Mouse (Mus musculus): Measurements from ENCODE around the gene Shc1. TPM values are rescaled to one million over a fixed set of nuclear protein-coding genes. Genes with fewer than 3 reads are reported as not detected.

The Shc1 gene
- total and polyA plus RNA-seq, 3 experiments: 40.9 to 124 (median 118) TPM

DNA sequence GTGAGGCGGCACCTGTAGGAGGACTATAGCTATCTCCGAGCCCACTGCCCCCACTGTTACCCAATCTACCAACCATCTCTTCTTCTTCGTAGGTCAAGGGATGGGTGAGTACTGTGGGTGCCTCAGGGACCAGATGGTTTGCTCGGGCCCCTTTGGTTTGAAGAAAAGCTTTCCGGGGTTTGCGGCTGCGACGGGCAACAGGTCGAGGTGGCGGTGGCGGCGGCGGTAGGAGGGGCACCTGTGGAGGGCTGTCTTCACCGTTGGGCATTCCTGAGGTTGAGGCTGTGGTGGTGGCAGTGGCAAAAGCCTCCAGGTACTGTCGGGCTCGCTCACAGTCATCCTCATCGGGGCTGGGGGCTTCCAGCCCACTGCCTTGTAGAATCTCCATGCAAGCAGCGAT is 37.5 kb upstream of the Shc1 start:
- peaks cover 65% of the 10 kb centered on the region for H3K4me1 ChIP-seq (ENCODE audit: insufficient read depth, low read depth, low read length)
- H3K9me3 ChIP-seq (replicated peaks): no peaks in the 10 kb centered on the region
- H3K4me3 ChIP-seq (ENCODE audit: low read depth, low read length): no peak overlapping the region
- DNase-seq (ENCODE audit: low spot score) (no peak), ATAC-seq (ENCODE audit: extremely low read depth, insufficient number of reproducible peaks, low FRiP score, poor library complexity, severe bottlenecking) (no peak)
- no peak for TF ChIP-seq POLR2AphosphoS5 (IDR thresholded peaks at IDR 0.05; ENCODE audit: insufficient replicate concordance, low read depth, low read length)
- TF ChIP-seq TAL1 (conservative IDR thresholded peaks at IDR 0.05; ENCODE audit: low read depth, low read length): no peak
- no peak for TF ChIP-seq GATA2 (IDR thresholded peaks at IDR 0.05; ENCODE audit: borderline replicate concordance, low read depth, low read length)
- TF ChIP-seq GATA1 (IDR thresholded peaks at IDR 0.05; ENCODE audit: borderline replicate concordance, low read length): no peak
- no peak for TF ChIP-seq CTCF (IDR thresholded peaks at IDR 0.05; ENCODE audit: low read depth, low read length)
- peaks cover 97% of the 10 kb centered on the region for H3K36me3 ChIP-seq (replicated peaks)
- H3K27me3 ChIP-seq (ENCODE audit: insufficient read depth, low read length): no peaks in the 10 kb centered on the region

- peaks cover 100% of the 10 kb centered on the region for H3K36me3 ChIP-seq (replicated peaks)
- ATAC-seq (ENCODE audit: extremely low read depth, insufficient number of reproducible peaks, low FRiP score, poor library complexity, severe bottlenecking) (no peak), DNase-seq (ENCODE audit: low spot score) (no peak)
- H3K9me3 ChIP-seq (replicated peaks): no peaks in the 10 kb centered on the region
- TF ChIP-seq POLR2AphosphoS5 (IDR thresholded peaks at IDR 0.05; ENCODE audit: insufficient replicate concordance, low read depth, low read length) (no peak), CTCF (IDR thresholded peaks at IDR 0.05; ENCODE audit: low read depth, low read length) (no peak), GATA2 (IDR thresholded peaks at IDR 0.05; ENCODE audit: borderline replicate concordance, low read depth, low read length) (no peak), GATA1 (IDR thresholded peaks at IDR 0.05; ENCODE audit: borderline replicate concordance, low read length) (no peak), TAL1 (conservative IDR thresholded peaks at IDR 0.05; ENCODE audit: low read depth, low read length) (no peak)
- no peak overlapping the region for H3K4me3 ChIP-seq (ENCODE audit: low read depth, low read length)
- peaks cover 70% of the 10 kb centered on the region for H3K4me1 ChIP-seq (ENCODE audit: insufficient read depth, low read depth, low read length)
- no peaks in the 10 kb centered on the region for H3K27me3 ChIP-seq (ENCODE audit: insufficient read depth, low read length)
Measured at GRCm38 (mm10) chr3:89381233-89381632, 37.0 kb upstream of the Shc1 start.

GRCm38 (mm10) chr3:89382033-89382882 is 36.0 kb upstream of the Shc1 start:
- H3K27me3 ChIP-seq (ENCODE audit: insufficient read depth, low read length): no peaks in the 10 kb centered on the region
- TF ChIP-seq TAL1 (conservative IDR thresholded peaks at IDR 0.05; ENCODE audit: low read depth, low read length) (no peak), GATA2 (IDR thresholded peaks at IDR 0.05; ENCODE audit: borderline replicate concordance, low read depth, low read length) (no peak), CTCF (IDR thresholded peaks at IDR 0.05; ENCODE audit: low read depth, low read length) (no peak), POLR2AphosphoS5 (IDR thresholded peaks at IDR 0.05; ENCODE audit: insufficient replicate concordance, low read depth, low read length) (no peak), GATA1 (IDR thresholded peaks at IDR 0.05; ENCODE audit: borderline replicate concordance, low read length) (no peak)
- no peak overlapping the region for H3K4me3 ChIP-seq (ENCODE audit: low read depth, low read length)
- H3K4me1 ChIP-seq (ENCODE audit: insufficient read depth, low read depth, low read length): peaks cover 80% of the 10 kb centered on the region
- no peak for DNase-seq (ENCODE audit: low spot score)
- ATAC-seq (ENCODE audit: extremely low read depth, insufficient number of reproducible peaks, low FRiP score, poor library complexity, severe bottlenecking): no peak
- no peaks in the 10 kb centered on the region for H3K9me3 ChIP-seq (replicated peaks)
- H3K36me3 ChIP-seq (replicated peaks): peaks cover 100% of the 10 kb centered on the region

GRCm38 (mm10) chr3:89382950-89383349 is 35.3 kb upstream of the Shc1 start:
- H3K9me3 ChIP-seq (replicated peaks): no peaks in the 10 kb centered on the region
- DNase-seq (ENCODE audit: low spot score): no peak
- peaks cover 100% of the 10 kb centered on the region for H3K36me3 ChIP-seq (replicated peaks)
- TF ChIP-seq POLR2AphosphoS5 (IDR thresholded peaks at IDR 0.05; ENCODE audit: insufficient replicate concordance, low read depth, low read length) (no peak), CTCF (IDR thresholded peaks at IDR 0.05; ENCODE audit: low read depth, low read length) (no peak), GATA1 (IDR thresholded peaks at IDR 0.05; ENCODE audit: borderline replicate concordance, low read length) (no peak), GATA2 (IDR thresholded peaks at IDR 0.05; ENCODE audit: borderline replicate concordance, low read depth, low read length) (no peak), TAL1 (conservative IDR thresholded peaks at IDR 0.05; ENCODE audit: low read depth, low read length) (no peak)
- peaks cover 84% of the 10 kb centered on the region for H3K4me1 ChIP-seq (ENCODE audit: insufficient read depth, low read depth, low read length)
- H3K4me3 ChIP-seq (ENCODE audit: low read depth, low read length): no peak overlapping the region
- no peak for ATAC-seq (ENCODE audit: extremely low read depth, insufficient number of reproducible peaks, low FRiP score, poor library complexity, severe bottlenecking)
- no peaks in the 10 kb centered on the region for H3K27me3 ChIP-seq (ENCODE audit: insufficient read depth, low read length)

DNA sequence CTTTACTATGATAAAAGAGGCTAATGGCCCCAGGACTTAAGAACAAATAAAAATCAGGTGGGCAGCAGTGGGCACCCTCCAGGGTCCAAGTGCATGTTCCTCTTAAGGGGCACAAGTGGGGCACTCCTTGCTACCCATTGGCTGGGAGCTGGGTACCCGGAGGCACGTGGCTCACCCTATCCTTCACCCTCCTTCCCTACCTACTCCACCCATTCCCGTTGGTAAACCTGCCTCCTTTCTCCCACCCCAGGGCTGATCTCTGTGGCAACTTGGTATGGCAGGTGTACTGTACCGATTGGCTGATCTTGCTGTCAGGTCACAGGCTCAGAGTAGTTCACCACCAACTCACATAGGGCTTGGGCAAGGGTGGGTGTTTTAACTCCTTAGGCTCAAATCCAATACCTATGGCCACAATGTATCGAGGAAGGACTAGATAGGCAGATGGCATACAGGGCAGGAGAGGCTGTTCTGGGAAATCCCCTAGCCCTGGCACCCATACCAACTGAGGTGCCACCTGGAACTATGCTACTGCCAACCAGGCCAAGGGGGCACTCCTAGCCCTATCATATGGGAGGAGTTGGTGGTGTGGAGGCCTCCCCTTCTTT is 34.5 kb upstream of the Shc1 start:
- Histone ChIP-seq H3K27me3 (ENCODE audit: insufficient read depth, low read length) (no peaks in the 10 kb centered on the region), H3K36me3 (replicated peaks) (peaks cover 100% of the 10 kb centered on the region), H3K4me1 (ENCODE audit: insufficient read depth, low read depth, low read length) (peaks cover 84% of the 10 kb centered on the region), H3K9me3 (replicated peaks) (no peaks in the 10 kb centered on the region), H3K4me3 (ENCODE audit: low read depth, low read length) (no peak overlapping the region)
- DNase-seq (ENCODE audit: low spot score) (no peak), ATAC-seq (ENCODE audit: extremely low read depth, insufficient number of reproducible peaks, low FRiP score, poor library complexity, severe bottlenecking) (no peak)
- TF ChIP-seq GATA1 (IDR thresholded peaks at IDR 0.05; ENCODE audit: borderline replicate concordance, low read length) (no peak), CTCF (IDR thresholded peaks at IDR 0.05; ENCODE audit: low read depth, low read length) (no peak), POLR2AphosphoS5 (IDR thresholded peaks at IDR 0.05; ENCODE audit: insufficient replicate concordance, low read depth, low read length) (no peak), GATA2 (IDR thresholded peaks at IDR 0.05; ENCODE audit: borderline replicate concordance, low read depth, low read length) (no peak), TAL1 (conservative IDR thresholded peaks at IDR 0.05; ENCODE audit: low read depth, low read length) (no peak)
